Mouse (Mus musculus) heart, postnatal 10 days (tissue): ENCODE results near the gene Lrtm2. TPM values are rescaled to one million over a fixed set of nuclear protein-coding genes. Genes with fewer than 3 reads are reported as not detected.
A peak's percentile ranks its signal among the peaks of the same experiment; 100 is the strongest.

ENCODE experiments used
- DNase-seq, 2 experiments: peaks; one replicate each; pipeline ENCODE4 v3.0.0; 2021
- intact Hi-C: fragments of 180-260 bp; cut with DNase I; formaldehyde crosslinking; loops from one replicate; pipeline ENCODE4 v1.15.1; 2025
- total RNA-seq, 2 experiments: library from RNA; stranded (reverse); gene quantifications; 2 replicates each; pipeline ENCODE4 v1.2.3; 2021

Lrtm2 gene
- total RNA-seq, 2 experiments from 2014 or later: not detected

DNA sequence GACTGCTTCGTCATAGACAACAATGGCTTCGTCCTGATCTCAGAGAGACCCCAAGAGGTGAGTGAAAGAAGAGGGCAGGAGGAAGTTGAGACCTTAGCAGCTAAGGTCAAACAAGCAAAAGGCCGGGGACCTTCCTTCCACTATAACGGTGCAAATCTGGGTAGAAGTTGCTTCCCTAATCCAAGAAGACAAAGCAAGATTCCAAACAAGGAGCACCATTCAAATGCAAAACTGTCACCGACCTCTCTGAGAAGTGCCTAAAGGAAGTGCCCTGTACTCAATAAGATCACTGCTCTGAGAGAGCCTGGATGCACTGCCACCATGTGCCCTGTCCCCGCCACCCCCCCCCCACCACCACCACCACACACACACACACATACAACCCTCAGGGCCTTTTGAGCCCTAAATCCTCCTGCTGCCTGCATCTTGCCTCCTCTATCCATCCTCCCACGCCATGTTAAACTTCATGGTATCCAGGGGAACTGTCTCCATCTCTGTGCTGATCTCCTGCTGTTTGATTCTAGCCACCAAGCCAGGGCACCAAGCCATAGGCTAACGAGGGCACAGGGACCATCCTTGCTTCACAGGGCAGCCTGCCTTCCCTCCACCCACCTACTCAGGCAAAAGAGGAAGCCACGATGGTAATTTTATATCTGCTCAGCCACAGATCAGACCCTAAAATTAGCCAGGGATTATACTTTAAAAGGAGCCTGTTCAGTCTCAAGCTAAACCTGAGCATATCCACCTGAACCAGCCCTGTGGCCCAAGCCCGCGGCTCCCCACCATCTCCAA, 7.8 kb upstream of the Lrtm2 start:
- intact Hi-C loops: no loop called here
- DNase-seq: no peak

DNA sequence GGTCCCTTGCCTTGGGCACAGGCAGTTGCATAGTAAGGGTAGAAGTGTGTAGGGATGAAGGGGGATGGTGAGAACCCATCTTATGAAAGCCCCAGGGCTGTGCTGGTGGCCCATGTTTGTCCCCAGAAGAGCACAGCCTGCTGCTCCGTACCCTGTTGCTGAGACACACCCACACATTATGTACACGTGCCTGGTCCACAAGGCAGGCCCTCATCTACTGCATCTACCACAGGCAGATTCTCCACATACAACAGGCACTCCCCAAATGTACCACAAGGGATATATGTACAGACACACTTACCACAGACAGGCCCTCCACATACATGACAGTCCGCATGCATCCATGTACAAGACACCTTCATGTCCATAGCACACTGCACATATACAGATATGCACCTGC, 6.7 kb upstream of the Lrtm2 start:
- DNase-seq: no peak
- intact Hi-C loops: no loop called here

DNA sequence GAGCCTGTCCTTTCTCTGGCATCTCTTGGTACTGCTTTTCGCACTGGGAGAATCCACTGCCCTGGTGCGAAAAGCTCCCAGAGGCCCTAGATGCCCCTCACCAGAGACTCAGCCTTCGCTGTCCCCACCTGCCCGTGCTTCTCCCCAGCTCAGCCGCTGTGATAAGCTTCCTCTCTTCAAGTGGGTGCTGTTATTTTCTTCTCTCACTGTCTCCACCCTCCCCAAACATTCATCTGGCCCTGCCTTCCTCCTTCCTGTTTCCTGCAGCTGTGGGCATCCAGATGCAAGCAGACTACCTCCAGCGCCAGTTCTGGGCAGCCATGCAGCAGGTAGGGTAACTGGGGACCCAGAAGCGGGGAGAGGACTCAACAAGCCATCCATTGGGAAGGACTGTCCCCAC, 5.6 kb upstream of the Lrtm2 start:
- DNase-seq: no peak
- intact Hi-C loops: no loop called here

DNA sequence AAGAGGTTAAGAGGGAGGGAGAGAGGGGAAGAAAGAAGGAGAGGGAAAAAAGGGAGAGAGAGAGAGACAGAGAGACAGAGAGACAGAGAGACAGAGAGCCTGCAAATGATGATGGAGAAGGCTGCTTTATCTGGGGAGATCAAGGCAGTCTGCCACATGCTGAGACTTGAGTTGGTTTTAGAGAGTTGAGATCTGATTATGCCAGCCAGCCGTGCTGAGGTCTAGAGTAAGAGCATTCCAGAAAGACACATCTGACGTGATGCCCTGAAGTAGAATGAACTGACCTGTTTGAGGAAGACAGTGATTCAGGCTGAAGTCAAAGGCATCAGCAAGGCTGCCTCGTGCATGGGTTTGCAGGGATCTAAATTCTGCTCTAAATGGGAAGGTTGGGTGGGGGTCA, 3.3 kb upstream of the Lrtm2 start:
- intact Hi-C loops: no loop called here
- no peak for DNase-seq

DNA sequence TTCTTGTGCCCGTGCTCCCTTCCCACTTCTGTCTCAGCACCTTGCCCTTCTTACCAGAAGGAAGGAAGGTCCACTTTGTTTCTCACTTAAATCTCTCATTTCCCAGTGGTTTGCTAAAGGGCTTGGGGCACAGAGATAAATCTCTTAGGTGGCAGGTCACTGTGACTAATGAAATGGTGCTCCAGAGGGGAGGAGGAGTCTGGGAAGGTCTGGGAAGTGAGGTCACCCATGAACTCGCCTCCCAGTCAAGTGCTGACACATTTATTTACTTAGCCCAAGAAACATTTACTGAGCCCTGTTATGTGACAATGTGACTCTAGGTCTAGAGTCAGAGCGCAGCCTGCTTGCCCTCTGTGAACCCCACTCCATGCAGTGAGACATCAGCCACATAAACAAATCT, 2.6 kb upstream of the Lrtm2 start:
- intact Hi-C loops: no loop called here
- DNase-seq: no peak

DNA sequence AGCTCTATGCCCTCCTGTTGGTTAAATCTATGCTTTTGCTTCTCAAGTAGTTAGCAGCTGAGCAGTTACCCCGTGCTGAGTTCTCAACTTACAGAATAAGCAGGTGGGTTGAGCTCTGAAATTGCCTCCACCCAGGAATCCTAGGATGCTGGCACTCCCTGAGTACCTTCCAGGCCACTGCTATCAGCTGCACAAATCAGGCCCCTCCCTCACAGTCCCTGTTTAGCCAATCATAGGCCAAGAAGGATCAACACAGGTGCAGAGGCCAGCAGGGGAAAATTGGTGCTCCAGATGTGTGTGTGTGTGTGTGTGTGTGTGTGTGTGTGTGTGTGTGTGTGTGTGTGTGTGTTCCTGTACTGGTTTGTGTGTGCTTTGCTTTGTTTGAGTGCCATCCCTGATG, 1.5 kb upstream of the Lrtm2 start:
- intact Hi-C loops: no loop called here
- no peak for DNase-seq

DNA sequence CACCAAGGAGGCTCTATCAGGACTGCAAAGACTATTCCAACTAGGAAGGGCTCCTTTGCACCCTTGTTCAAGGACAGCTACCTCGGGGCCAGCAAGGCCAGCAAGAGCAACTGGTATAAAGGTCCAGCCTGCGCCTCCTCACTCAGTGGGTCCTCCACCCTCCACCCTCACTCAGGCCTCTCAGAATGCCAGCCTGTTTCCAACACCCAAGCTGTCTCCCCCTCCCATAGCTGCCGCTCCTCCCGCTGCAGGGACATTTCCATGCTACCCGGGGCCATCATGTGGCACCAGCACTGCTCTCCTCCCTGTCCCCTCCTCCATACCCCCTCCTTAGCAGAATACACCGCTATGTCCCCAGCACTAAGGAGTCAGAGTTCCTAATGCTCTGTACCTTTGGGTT, 630 bp downstream of the Lrtm2 start:
- DNase-seq: no peak
- intact Hi-C loops: no loop called here

DNA sequence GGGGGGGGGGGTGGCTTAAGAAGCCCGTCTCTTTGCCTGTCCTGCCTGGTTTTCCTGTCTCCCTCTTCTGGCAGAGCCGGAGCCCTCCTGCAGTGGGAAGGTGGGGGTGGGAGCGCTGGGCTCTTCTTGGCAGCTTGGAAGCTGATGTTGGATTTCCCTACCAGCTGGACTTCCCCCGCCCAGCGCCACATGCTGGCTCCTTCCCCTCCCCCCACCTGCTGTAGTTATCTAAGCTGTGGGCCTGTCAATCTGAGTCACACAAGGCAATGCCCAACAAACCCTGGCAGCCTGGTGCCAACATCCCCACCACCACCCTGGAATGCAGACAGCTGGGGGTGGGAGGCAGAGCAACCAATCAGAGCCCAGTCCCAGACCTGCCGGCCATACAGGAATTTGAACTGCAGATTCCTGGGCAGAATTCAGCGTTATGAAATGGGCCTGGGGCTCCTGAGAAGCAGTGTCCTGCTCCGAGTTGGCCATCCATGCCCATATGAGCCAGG, 1.3 kb downstream of the Lrtm2 start:
- peak; percentile 55 to 65 for DNase-seq
- intact Hi-C loops: no loop called here

DNA sequence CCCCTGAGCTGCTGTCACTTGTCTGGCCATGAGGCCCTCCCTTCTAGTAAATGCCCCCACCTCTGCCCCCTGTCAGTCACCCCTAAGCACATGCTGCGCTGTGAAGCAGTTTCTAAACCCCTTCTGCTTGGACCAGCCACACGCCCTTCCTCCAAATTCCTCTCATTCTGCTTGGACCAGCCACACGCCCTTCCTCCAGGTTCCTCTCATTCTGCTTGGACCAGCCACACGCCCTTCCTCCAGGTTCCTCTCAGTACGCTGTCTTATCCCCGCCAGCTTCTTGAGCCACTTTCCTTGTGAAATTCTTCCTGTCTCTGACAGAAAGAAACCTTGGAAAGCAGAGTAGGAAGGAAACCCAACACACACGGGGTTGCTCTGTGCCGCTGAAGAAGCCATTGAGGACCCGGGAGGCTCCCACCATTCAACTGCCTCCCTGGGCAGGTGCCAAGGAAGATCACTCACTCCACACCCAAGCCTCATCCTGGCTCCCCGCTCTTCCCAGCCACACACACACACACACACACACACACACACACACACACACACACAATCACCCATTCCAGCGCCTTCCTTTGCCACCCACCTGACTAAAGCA, 1.9 kb downstream of the Lrtm2 start:
- no peak for DNase-seq
- intact Hi-C loops: no loop called here

DNA sequence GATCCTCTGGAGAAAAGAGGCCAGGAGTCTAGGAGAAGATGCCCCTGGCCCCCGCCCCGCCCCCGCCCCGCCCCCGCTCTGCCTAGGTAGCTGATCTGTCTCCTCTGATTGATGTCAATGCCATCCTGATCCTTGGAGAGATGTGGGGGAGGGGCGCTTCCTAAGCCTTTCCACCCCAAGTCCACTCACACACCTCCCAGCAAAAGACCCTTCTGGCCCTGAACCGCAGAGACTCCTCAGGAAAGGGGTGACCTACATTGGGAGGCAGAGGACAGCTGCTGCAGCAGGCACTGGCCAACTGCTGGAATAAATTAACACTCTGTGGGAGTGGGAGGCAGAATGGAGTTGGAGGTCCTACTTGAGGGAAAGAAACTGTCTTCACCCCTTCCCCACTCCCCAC, 4.0 kb downstream of the Lrtm2 start:
- no peak for DNase-seq
- intact Hi-C loops: no loop called here

DNA sequence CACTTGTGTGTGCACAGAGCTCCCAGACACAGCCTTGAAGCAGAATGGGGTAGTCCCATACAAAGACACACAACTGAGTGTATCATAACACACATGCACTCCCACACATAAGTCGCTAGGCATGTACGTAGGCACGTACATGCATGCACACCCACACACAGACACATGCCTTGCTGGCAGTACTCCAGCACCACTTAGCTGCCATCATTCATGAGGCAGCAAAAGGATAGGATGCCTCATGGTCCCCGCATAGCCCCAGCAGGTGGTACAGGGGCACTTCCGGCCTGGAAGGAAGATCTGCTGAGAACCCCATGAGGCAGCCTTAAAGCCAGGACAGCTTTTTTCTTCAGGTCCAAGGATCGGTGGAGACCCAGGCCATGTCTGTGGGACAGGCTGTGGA, 4.6 kb downstream of the Lrtm2 start:
- intact Hi-C loops: no loop called here
- DNase-seq: no peak

DNA sequence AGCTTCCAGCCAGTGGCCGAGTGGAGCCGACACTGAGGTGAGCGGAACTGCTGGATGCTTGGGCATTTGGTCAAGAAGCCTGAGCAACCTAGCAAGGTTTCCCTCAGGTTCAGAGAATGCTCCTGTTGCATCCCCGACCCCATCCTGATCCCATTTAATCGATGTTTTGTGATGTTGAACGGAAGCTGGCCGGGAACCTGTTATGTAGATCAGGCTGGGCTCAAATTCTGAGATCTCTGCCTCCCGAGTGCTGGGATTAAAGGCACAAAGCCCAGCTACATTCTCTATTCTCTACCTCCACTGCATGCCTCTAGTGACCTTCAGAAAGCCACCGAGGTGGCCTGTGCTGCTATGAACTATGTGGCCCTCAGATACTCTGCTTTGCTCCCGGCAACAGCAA, 5.8 kb downstream of the Lrtm2 start:
- intact Hi-C loops: no loop called here
- no peak for DNase-seq

DNA sequence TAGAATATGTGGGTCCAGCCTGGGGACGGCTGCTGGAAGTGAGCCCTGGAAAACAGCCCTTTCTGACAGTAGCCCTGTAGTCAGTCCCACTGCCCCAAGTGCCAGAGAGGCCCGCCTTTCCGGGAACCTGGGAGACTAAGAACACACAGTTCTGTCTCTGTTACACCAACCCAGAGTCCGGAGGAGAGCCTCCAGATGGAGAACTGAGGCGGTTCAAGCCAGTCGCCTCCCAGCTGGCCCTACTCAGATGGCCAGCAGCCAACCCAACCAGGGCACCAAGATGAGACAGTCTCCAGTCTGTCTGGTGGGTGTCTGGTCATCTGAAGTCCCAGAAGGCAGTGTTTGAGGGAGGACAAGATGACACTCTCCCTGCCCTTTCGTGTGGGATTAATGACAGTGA, 8.8 kb downstream of the Lrtm2 start:
- DNase-seq: no peak
- intact Hi-C loops: no loop called here

DNA sequence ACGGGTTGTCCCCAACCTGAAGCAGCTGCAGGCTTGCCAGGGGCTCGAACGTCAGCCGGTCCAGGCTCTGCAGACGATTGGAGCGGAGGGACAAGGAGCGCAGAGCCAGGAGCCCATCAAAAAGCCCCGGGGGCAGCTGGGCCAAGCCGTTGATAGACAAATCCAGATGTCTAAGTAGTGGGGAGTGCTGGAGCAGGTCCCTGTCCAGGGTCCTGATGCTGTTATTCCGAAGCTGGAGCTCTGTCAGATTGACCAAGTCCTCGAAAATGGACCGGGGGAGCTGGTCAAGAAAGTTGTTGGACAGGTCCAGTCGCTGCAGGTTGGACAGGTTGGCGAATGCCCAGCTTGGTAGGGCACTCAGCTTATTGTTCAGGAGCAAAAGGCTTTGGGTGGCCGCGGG, 10.1 kb downstream of the Lrtm2 start:
- intact Hi-C loops: no loop called here
- peak; percentile 51 to 65 for DNase-seq

DNA sequence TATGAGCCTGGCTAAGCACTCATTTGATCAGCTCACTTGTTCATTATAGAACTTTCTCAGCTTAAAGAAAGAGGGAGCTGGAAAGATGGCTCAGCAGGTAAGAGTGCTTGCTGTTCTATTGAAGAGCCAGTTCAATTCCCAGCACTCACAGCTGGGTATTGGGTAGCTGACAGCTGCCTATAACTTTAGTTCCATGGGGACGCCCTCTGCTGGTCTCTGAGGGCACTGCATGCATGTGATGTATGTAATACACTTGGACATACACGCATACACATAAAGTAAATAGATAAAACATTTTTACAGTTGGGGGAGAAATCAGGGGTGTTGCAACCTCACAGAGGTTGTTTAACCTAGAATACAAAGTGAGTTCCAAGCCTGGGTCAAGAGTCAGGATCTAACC, 11.2 kb downstream of the Lrtm2 start:
- no peak for DNase-seq
- intact Hi-C loops: no loop called here

DNA sequence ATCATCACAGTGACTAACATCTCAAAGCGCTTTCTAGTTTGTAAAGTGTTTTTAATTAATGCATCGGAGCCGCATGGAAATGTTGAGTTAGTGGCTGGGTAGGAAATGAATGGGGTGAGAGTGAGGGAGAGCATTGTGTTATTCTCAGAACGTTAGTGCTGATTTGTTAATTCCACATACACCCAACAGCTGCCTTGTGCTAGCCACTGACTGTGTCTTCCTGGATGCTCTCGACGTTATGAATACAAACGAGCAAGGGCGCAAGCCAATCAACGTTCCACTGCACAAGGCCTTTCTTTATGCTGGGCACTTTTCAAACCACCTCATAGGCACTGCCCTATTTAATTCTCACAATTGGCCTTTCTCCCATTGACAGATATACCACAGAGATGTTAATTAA, 11.8 kb downstream of the Lrtm2 start:
- intact Hi-C loops: no loop called here

DNA sequence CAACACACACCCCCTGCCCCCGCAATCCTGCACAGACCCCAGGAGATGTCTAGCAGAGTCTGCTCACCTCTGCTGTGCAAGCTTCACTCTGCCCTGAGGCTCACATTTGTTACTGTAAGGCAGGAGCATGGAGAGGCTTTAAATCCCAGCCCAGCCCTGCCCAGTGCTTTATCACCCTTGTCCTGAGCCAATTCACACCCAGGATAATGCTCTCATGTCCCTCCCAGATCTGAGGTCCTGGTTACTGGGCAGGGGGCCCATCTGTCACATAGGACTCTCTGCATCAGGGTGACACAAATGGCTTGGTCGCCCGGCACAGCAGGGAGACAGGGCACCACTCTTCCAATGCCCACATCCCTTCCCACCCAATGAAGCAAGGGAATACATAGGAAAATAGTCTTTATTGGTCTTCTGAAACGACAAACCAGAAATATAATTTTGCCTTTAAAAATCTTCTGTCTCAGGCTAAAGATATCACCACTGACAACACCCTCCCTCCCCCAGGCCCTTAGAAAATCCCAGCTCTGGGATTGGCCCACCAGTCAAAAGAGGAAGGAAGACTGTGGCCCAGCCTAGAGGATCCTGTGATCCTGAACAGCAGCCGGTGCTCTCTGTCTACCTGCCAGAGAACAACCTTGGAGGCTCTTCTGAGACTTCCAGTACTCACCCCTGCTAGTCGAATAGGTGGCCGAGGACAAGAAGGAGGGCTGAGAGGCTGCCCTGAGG, 15.7 kb downstream of the Lrtm2 start:
- intact Hi-C loops: no loop called here
- no peak for DNase-seq

More for the DNA sequence above, 11.8 kb downstream of the Lrtm2 start:
- DNase-seq: no peak

DNA sequence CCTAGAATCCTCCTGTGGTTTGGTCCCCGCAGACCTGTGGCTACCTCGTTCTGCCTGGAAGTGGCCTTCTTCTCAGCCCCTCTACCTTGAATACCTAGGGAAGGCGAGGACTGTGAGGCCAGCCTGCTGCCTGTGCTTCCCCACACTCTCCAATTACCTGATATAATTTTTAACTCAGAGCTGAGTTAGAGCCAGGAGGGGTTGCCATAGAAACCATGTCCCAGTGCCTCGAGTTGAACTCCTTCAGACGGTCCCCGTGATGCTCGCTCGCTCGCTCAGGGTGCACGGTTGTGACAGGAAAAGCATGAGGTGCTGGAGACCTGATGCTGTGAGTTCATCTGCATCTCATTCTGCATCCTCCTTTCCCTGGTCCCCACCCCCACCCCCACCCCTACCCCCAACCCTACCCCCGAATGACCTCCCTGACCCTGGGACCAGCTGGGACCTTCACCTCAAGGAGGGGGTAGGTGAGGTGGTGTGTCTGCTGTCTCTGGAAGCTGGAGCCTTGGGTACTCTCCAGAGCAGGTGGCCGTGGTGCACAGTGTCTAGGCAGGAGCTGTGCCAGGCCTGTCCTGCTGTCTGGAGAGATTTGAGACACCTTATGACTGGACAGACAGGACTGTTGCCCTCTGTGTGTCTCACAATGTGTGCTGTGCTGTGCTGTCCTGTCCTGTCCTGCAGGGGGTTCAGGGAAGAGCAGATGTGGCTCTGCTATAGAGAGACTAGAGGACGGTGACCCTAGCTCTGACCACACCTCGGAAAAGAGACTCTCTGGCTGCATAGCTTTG, 16.8 kb downstream of the Lrtm2 start:
- DNase-seq: no peak
- intact Hi-C loops: no loop called here

DNA sequence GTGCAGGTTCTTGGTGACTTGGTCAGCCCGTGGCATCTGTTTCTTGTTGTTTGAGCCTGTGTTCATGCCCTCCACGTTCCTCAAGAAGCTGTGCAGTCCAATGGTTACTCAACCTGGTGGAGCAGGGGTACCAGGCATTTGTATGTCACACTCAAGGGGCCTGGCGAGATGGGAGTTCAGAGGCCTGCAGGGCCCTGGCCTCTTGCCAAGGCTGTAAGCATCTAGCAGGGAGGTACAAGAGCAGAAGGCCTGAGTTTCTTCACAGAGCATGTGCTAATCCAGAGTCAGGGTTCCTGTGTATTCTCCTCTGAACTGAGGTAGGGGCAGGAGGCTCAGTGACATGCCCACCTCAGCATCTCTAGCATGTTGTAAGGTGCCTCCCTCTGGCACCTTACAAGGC, 17.5 kb downstream of the Lrtm2 start:
- no peak for DNase-seq
- intact Hi-C loops: no loop called here

DNA sequence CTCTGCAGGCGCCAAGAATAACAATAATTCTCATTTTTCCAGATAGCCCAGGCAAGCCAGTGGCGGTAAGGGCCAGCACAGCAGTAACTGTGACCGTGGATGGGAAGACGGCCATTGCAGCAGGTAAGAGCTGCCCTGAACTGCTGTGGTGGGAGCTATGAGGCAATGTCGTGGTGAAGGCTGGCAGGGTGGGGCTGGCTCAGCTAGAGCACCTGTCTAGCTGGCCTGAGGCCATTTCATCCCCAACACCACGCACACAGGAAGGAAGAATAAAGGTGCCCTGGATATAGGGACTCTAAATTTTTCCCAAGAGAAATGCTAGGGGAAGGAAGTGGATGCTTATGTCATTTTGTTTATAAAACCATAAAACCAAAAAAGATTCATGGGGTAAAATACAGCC, 18.2 kb downstream of the Lrtm2 start:
- intact Hi-C loops: no loop called here
- DNase-seq: no peak

DNA sequence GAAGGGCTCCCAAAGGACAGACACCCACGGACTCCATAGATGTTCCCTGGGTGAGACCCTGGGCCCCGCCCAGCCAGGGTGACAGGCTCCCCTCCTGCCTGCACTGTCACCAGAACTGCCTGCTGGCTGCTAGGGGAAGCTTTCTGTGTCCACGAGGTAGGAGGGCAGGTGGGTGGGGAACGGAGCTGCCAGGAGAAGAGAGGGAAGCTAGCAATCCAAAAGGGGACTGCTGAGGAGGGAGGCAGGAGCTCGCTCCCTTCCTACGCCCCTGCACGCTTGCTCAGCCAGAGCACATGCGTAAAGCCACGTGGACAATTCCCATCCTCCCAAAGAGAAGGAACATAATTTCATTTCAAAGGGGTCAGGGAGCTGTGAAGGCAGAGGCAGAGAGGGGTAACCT, 20.4 kb downstream of the Lrtm2 start:
- intact Hi-C loops: no loop called here
- no peak for DNase-seq
